ENCODE assay signal across 8 mouse cellular contexts in the genomic region with DNA sequence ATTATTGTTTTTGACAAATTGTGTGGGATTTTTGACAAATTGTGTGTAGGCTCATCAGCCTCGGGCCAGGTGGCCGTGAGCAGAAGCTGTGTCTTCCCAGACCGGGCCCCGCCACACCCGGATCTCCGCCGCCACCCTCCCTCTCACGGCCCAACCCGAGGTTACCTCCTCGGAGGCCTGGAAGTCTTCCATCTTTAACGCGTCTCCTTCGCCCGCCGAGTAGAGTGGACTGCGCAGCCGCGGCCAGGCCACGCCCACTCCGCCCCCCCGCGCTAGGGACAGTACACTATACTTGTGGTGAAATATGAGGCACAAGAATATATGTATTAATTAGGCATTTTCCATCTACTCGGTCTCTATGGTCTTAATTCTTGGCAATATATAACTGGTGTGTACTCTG.
A peak's percentile ranks its signal among the peaks of the same experiment; 100 is the strongest.
DNase-seq lines count a peak whose midpoint lies in the region; ATAC-seq lines count a peak whose summit lies in the region.
"Not testable (repeated sequence)": the region's sequence is repeated elsewhere in the genome, so short reads cannot be mapped to it uniquely, and the experiment has no call there.

No protein-coding gene starts in this region.

- H3K36me3 ChIP-seq in hindbrain, embryonic 15.5 days = not testable (repeated sequence)

- 35% methylated on average over 22 of the region's 23 CpGs for WGBS in hindbrain, embryonic 15.5 days

- peak overlapping the region; percentile 32 for H3K4me3 ChIP-seq in hindbrain, embryonic 15.5 days

- H3K4me2 ChIP-seq in hindbrain, embryonic 15.5 days = peak overlapping the region; percentile 51

- DNase-seq in ZHBTc4 (ENCODE audit: low read depth, low spot score) = peak; percentile 49
- peak; percentile 27 for DNase-seq in embryo, embryonic 10 days (ENCODE audit: low spot score)
- DNase-seq in gastrocnemius, postnatal 14 days = peak; percentile 69
- peak; percentile 54 to 65 for DNase-seq in layer of hippocampus, postnatal 25 days (ENCODE audit: extremely low spot score in 1 of 2, low spot score in 1 of 2)
- DNase-seq in lung, postnatal 25 days (ENCODE audit: low spot score) = peak; percentile 73
- peak; percentile 33 for DNase-seq in retina, adult 2 months (ENCODE audit: low read depth, low spot score)
- peak; percentile 80 for DNase-seq in thymus, postnatal 25 days

- not testable (repeated sequence) for H3K9me3 ChIP-seq in hindbrain, embryonic 15.5 days

- not testable (repeated sequence) for H3K4me1 ChIP-seq in hindbrain, embryonic 15.5 days (replicated peaks)

- intact Hi-C loops in gastrocnemius, postnatal 14 days (cut with DNase I; ENCODE audit: low total_unique reads) = not testable (repeated sequence)

- peak overlapping the region; percentile 37; the same call in 1 of the 2 replicates for H3K9ac ChIP-seq in hindbrain, embryonic 15.5 days

- 0 out of 2 replicates have a peak overlapping the region, but pooled peaks have one; percentile 35 for H3K27ac ChIP-seq in hindbrain, embryonic 15.5 days (replicated peaks)

- not testable (repeated sequence) for H3K27me3 ChIP-seq in hindbrain, embryonic 15.5 days

- ATAC-seq in hindbrain, embryonic 15.5 days (ENCODE audit: low FRiP score, low read depth) = peak; percentile 58; the same call in 1 of the 2 replicates

Comparison
In these comparisons a context has a peak if more than half of its experiments do, and no peak if none do; other contexts are left out.
1. Peak in every context shown above with its lines: DNase-seq, ATAC-seq, H3K4me3 ChIP-seq and H3K27ac ChIP-seq.
2. DNase-seq: peak in every context shown above with its lines; median percentile 80 in thymus, postnatal 25 days; 73 in lung, postnatal 25 days; 69 in gastrocnemius, postnatal 14 days; 60 in layer of hippocampus, postnatal 25 days; 49 in ZHBTc4; 33 in retina, adult 2 months; 27 in embryo, embryonic 10 days.